Mouse (Mus musculus) macrophage (primary cell): ENCODE measurements around the gene Nr2f2. TPM values are rescaled to one million over a fixed set of nuclear protein-coding genes. Genes with fewer than 3 reads are reported as not detected.

ENCODE experiments used
- H3K27ac ChIP-seq: fragments of 350-480 bp; formaldehyde crosslinking; 2 replicates; pipeline ENCODE4 v1.9.0; 2021
- H3K36me3 ChIP-seq: fragments of 350-480 bp; formaldehyde crosslinking; 2 replicates; pipeline ENCODE4 v1.9.0; 2021; ENCODE audit errors: inconsistent target
- H3K4me3 ChIP-seq: fragments of 350-480 bp; formaldehyde crosslinking; 2 replicates; pipeline ENCODE4 v1.9.0; 2021; ENCODE audit errors: inconsistent target
- H3K79me2 ChIP-seq: fragments of 350-480 bp; formaldehyde crosslinking; 2 replicates; pipeline ENCODE4 v1.9.0; 2021; ENCODE audit errors: inconsistent target
- WGBS: methylation state at CpG from one replicate; pipeline ENCODE4 v1.1.7; 2026; ENCODE audit warnings: inconsistent platforms; ENCODE audit not compliant: missing documents; 5-methylcytosine and 5-hydroxymethylcytosine counted together
- polyA plus RNA-seq: library from polyadenylated mRNA; stranded (reverse); fragments of 250-400 nt; gene quantifications from 3 replicates; pipeline ENCODE4 v1.2.4, GENCODE M21; 2018; ENCODE audit warnings: inconsistent platforms

The Nr2f2 gene
- polyA plus RNA-seq, 1 experiment from 2014 or later: not detected

- Histone ChIP-seq H3K36me3 (no peaks in the 10 kb centered on the region), H3K79me2 (no peaks in the 10 kb centered on the region), H3K4me3 (no peak overlapping the region), H3K27ac (no peak overlapping the region)
- WGBS: 20% methylated on average over 3 of the region's 3 CpGs
Measured at GRCm38 (mm10) chr7:70336126-70336525, 30.4 kb downstream of the Nr2f2 start.

GRCm38 (mm10) chr7:70335411-70335810 lies 31.1 kb downstream of the Nr2f2 start:
- H3K4me3 ChIP-seq: no peak overlapping the region
- H3K27ac ChIP-seq: no peak overlapping the region
- WGBS: 11% methylated on average over 7 of the region's 7 CpGs
- no peaks in the 10 kb centered on the region for H3K36me3 ChIP-seq
- no peaks in the 10 kb centered on the region for H3K79me2 ChIP-seq

GRCm38 (mm10) chr7:70334836-70335235 lies 31.7 kb downstream of the Nr2f2 start:
- H3K27ac ChIP-seq: no peak overlapping the region
- no peak overlapping the region for H3K4me3 ChIP-seq
- no peaks in the 10 kb centered on the region for H3K79me2 ChIP-seq
- under 1% methylated on average over 16 of the region's 17 CpGs for WGBS
- H3K36me3 ChIP-seq: no peaks in the 10 kb centered on the region

DNA sequence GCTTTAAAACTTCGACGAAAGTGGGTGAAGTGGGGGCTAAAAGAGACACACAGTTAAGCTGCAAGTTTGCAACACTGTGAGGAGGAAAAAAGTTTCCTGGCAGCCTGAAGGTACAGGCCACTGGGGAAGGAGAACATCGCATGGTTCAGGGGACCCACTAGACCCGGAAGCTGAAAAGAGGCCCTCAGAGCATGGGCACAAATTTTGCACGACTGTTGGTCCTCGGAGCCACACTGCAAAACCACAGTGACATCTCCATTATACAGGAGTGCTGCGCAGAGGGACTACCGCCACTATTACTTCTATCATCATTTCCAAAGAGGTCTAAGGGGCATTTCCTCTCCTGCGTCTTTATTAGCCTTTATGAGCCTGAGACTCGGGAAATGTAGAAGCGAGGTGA lies 32.7 kb downstream of the Nr2f2 start:
- H3K4me3 ChIP-seq: no peak overlapping the region
- WGBS: 12% methylated on average over 11 of the region's 11 CpGs
- H3K79me2 ChIP-seq: no peaks in the 10 kb centered on the region
- no peak overlapping the region for H3K27ac ChIP-seq
- H3K36me3 ChIP-seq: no peaks in the 10 kb centered on the region

DNA sequence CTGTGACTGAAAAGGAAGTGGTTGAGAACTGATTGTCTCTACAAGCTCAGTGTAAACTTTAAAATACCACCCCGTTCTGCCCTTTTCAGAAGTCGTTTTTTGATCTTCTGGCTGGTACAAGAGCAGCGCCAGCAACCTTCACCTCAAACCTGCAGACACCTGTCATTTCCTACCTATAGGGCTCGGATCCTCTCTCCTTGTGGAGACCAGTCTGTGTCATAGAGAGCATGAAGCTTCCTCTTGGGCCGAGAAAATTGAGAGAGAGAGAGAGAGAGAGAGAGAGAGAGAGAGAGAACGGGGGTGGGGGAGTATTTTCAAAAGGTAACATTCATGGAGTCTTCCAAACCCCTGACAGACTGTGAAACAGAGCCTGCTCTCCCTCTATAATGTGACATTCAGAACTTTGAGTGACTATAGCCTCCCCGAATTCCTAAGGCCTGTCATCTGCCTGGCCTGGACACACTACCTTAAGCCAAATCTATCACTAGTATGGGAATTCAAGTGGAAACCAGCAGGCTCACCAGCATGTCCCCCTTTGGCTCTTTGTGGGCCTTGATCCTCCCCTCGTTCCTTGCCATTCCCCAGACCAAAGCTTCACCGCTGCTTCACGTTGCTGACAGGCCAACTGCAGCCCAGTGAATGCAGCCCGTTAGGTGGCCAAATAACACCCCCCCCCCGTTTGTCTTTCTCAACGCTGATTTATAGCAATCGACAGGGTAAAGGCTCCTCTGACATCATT lies 33.4 kb downstream of the Nr2f2 start:
- 4% methylated on average over 14 of the region's 14 CpGs for WGBS
- Histone ChIP-seq H3K27ac (no peak overlapping the region), H3K36me3 (no peaks in the 10 kb centered on the region), H3K4me3 (no peak overlapping the region), H3K79me2 (no peaks in the 10 kb centered on the region)

- no peak overlapping the region for H3K4me3 ChIP-seq
- H3K27ac ChIP-seq: no peak overlapping the region
- H3K36me3 ChIP-seq: no peaks in the 10 kb centered on the region
- WGBS: 4% methylated on average over 26 of the region's 26 CpGs
- no peaks in the 10 kb centered on the region for H3K79me2 ChIP-seq
Measured at GRCm38 (mm10) chr7:70332064-70332850, 34.3 kb downstream of the Nr2f2 start.

DNA sequence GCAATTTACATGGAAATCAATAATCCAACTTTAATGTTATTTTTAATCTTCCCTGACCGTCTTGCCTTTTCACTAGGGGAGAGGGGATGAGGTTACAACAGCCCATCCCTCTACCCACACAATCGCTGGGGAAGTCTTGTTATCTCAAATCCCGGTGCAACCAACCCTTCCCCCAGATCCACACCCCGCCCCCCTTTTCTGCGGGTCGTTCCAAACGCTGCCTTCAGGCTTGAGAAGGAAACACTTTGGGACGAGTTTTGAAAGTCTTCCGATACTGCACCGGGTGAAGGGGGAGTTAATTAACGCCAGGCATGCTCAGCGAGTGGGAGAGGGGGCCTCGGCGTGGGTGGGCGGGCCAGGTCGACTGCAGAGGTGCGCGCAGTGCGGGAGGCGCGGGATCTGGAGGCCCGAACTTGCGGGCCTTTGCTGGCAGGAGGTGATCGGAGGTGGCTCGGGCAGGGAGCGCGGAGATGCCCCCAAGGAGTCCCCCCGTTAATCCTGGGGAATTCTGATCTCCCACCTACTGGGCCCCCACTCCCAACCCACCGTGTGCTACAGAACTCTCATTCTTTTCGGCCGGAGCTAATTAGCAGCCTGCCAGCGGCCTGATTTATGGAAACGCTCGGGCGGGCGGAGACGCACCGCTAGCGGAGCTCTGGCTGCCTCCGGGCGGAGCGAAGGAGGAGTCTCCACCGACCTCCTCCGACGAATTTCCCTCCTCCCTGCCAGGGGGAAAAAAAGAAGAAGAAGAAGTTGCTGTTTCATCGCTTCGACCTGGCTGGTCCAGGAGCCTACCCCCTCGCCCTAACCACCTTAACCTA lies 35.1 kb downstream of the Nr2f2 start:
- Histone ChIP-seq H3K27ac (no peak overlapping the region), H3K79me2 (no peaks in the 10 kb centered on the region), H3K36me3 (no peaks in the 10 kb centered on the region), H3K4me3 (no peak overlapping the region)
- 4% methylated on average over 45 of the region's 48 CpGs for WGBS

DNA sequence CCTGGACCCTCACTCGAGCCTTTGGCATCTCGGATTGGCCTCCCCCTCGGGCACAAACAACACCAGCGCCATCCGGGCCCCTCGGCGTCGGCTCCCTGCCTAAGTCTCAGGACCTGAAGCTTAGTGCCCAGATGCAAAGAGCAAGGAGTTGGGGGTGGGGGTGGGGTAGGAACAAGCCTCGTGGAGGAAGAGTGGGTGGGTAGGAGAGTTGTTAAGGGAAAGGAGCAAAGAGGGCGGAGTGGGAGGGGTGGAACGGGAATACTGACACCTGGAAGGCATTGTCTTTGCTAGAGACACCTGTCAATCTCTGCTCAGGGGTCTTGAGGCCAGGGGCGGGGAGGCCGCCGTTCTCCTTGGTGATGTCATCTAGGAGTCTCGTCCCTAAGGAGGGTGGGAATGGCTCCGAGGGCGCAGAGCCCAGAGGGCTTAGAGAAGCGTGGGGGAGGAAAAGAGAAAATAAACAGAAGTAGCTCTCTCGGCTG lies 35.7 kb downstream of the Nr2f2 start:
- no peak overlapping the region for H3K27ac ChIP-seq
- no peaks in the 10 kb centered on the region for H3K36me3 ChIP-seq
- WGBS: 7% methylated on average over 19 of the region's 19 CpGs
- no peaks in the 10 kb centered on the region for H3K79me2 ChIP-seq
- H3K4me3 ChIP-seq: no peak overlapping the region

- H3K36me3 ChIP-seq: no peaks in the 10 kb centered on the region
- H3K79me2 ChIP-seq: no peaks in the 10 kb centered on the region
- H3K27ac ChIP-seq: no peak overlapping the region
- 11% methylated on average over 10 of the region's 12 CpGs for WGBS
- no peak overlapping the region for H3K4me3 ChIP-seq
Measured at GRCm38 (mm10) chr7:70330207-70330562, 36.4 kb downstream of the Nr2f2 start.

DNA sequence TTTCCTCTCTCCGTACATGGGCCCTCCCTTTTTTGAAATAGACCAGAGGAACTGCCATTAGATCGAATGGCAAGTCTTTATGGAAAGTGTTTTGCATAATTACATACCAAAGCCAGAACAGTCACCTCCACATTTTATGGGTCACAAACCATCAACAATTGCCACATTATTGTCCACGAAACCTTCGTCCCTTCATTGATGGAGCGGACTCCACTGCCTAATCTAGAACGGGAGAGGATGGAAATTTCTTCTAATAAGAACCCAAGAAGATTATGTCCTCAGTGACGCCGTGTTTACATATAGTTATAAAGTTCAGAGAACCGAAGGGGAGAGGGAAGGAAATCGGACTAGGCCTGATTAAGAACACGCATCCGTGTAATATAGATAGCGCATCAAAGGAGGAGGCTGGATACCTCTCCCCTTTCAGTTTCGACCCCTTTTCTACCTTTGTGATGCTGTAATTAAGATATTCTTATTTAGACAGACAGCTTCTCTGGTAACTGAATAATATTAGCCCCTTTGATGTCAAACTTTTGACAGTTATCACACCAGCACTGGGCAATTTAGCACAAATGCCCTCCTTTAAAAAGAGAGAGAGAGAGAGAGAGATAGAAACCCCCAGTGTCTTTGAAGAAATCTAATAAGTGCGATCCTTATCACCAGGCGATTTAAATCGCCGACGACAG lies 36.9 kb downstream of the Nr2f2 start:
- no peaks in the 10 kb centered on the region for H3K79me2 ChIP-seq
- H3K4me3 ChIP-seq: no peak overlapping the region
- H3K27ac ChIP-seq: no peak overlapping the region
- no peaks in the 10 kb centered on the region for H3K36me3 ChIP-seq
- 9% methylated on average over 19 of the region's 19 CpGs for WGBS

- Histone ChIP-seq H3K27ac (no peak overlapping the region), H3K79me2 (no peaks in the 10 kb centered on the region), H3K4me3 (no peak overlapping the region), H3K36me3 (no peaks in the 10 kb centered on the region)
- WGBS: 3% methylated on average over 6 of the region's 6 CpGs
Measured at GRCm38 (mm10) chr7:70329037-70329516, 37.5 kb downstream of the Nr2f2 start.

DNA sequence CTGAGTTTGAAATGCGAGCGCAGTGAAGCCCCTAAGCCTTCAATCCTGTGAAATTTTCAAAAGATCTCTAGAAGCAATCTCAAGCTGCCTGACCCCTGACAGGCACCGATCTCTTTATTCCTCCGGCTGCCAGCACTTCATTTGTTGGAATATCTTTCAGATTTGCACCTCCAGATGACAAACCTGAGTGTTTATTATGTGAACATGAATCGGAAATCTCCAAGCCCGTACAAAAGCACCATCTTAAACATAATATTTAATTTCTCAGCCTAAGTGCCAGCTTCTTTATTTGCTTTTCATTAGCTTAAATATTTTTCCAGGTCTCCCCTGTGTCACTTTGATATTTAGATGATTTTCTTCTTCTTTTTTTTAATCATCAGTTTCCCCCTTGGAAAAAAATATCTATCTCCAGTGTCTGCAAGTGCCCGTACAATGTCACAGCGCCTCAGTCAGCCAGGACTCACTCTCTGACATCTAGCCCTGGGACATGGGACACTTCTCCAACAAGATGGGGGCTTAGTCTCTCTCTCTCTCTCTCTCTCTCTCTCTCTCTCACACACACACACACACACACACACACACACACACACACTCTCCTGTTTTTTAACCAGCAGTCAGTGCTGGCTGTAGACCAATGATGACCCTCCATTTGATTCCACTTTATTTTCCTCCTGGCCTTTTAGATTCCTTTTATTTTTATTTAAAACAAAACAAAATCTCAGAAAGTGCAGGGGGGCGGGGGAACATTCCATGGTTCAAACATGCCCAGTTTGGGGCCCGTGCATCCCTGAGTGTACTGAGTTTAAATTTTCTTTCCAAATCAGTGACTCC lies 38.1 kb downstream of the Nr2f2 start:
- no peak overlapping the region for H3K4me3 ChIP-seq
- WGBS: 5% methylated on average over 10 of the region's 10 CpGs
- H3K27ac ChIP-seq: no peak overlapping the region
- H3K79me2 ChIP-seq: no peaks in the 10 kb centered on the region
- no peaks in the 10 kb centered on the region for H3K36me3 ChIP-seq

- WGBS: 5% methylated on average over 2 of the region's 2 CpGs
- no peak overlapping the region for H3K4me3 ChIP-seq
- no peaks in the 10 kb centered on the region for H3K79me2 ChIP-seq
- H3K36me3 ChIP-seq: no peaks in the 10 kb centered on the region
- no peak overlapping the region for H3K27ac ChIP-seq
Measured at GRCm38 (mm10) chr7:70327191-70327590, 39.3 kb downstream of the Nr2f2 start.
